Mouse (Mus musculus) cortical plate, adult 2 months (tissue): Measurements from ENCODE around the gene Slc10a1.

Experiments
- CTCF ChIP-seq: fragments of 200-500 bp; IDR thresholded peaks from 2 replicates; pipeline ENCODE4 v1.5.1; 2011; ENCODE audit warnings: mild to moderate bottlenecking, control low read depth, low read length; ENCODE audit not compliant: insufficient read depth; ENCODE audit errors: extremely low read depth
- POLR2A ChIP-seq: fragments of 200-500 bp; IDR thresholded peaks from 2 replicates; pipeline ENCODE4 v1.6.1; 2011; ENCODE audit warnings: mild to moderate bottlenecking, low read length, control low read depth; ENCODE audit not compliant: insufficient read depth; ENCODE audit errors: extremely low read depth

GRCm38 (mm10) chr12:80945334-80945995 lies 23.0 kb downstream of the Slc10a1 start, which contains the start of gene Srsf5:
- TF ChIP-seq POLR2A = peak; percentile 100
- no peak for TF ChIP-seq CTCF
